Mouse (Mus musculus) heart, adult 18-20 months (tissue): Measurements from ENCODE around the gene Rrp9. TPM values are rescaled to one million over a fixed set of nuclear protein-coding genes. Genes with fewer than 3 reads are reported as not detected.

Experiments
- DNase-seq, 2 experiments: peaks; one replicate each; pipeline ENCODE4 v3.0.0; 2021 to 2022; ENCODE audit warnings: mixed read lengths in 1 of 2
- total RNA-seq, 2 experiments: library from RNA; stranded (reverse); gene quantifications; 2 replicates each; pipeline ENCODE4 v1.2.3; 2021

Gene Rrp9
- total RNA-seq, 2 experiments from 2014 or later: 21.3 to 26.3 TPM

GRCm38 (mm10) chr9:106519909-106520308 lies 44.1 kb downstream of the Rrp9 start:
- DNase-seq: no peak

- peak in 1 of 2 experiments; percentile 3 for DNase-seq
Observed at GRCm38 (mm10) chr9:106531833-106532232, 56.1 kb downstream of the Rrp9 start.

GRCm38 (mm10) chr9:106534296-106534695 lies 58.5 kb downstream of the Rrp9 start:
- no peak for DNase-seq

GRCm38 (mm10) chr9:106534975-106535374 lies 59.2 kb downstream of the Rrp9 start:
- DNase-seq: no peak

Other genes starting within 250 kb of the Rrp9 start
- gene Alas1, start 227.3 kb upstream of the Rrp9 start, total RNA-seq: 100 to 1,000 TPM; 345 to 482 TPM
- gene Poc1a, start 194.9 kb upstream of the Rrp9 start, total RNA-seq: 1 to 10 TPM; 4.0 to 4.2 TPM
- 10 to 100 TPM; 45.5 to 46.2 TPM for gene Dusp7, start 107.3 kb upstream of the Rrp9 start, total RNA-seq
- gene Rpl29, start 46.5 kb upstream of the Rrp9 start, total RNA-seq: 100 to 1,000 TPM; 272 to 273 TPM
- 10 to 100 TPM; 26.1 to 26.8 TPM for gene Acy1, start 37.6 kb upstream of the Rrp9 start, total RNA-seq
- gene Abhd14b, start 28.5 kb upstream of the Rrp9 start, total RNA-seq: 1 to 10 TPM; 8.5 to 8.6 TPM
- 10 to 100 TPM; 19.0 to 19.6 TPM for gene Abhd14a, start 28.3 kb upstream of the Rrp9 start, total RNA-seq
- gene Pcbp4, start 22.7 kb upstream of the Rrp9 start, total RNA-seq: 10 to 100 TPM; 61.1 to 63.2 TPM
- gene Gpr62, start 10.0 kb upstream of the Rrp9 start, total RNA-seq: not detected
- 10 to 100 TPM; 33.7 to 38.2 TPM for gene Parp3, start 986 bp downstream of the Rrp9 start, total RNA-seq
- not detected for gene Iqcf1, start 24.0 kb downstream of the Rrp9 start, total RNA-seq
- not detected for gene Iqcf5, start 38.6 kb downstream of the Rrp9 start, total RNA-seq
- gene Iqcf3, start 85.7 kb downstream of the Rrp9 start, total RNA-seq: not detected
- gene Iqcf4, start 95.0 kb downstream of the Rrp9 start, total RNA-seq: not detected
- not detected for gene Iqcf6, start 150.6 kb downstream of the Rrp9 start, total RNA-seq
- not detected for gene Grm2, start 180.1 kb downstream of the Rrp9 start, total RNA-seq
- 10 to 100 TPM; 42.2 to 45.6 TPM for gene Tex264, start 210.0 kb downstream of the Rrp9 start, total RNA-seq